Comparison of ENCODE assay signal across 11 mouse cellular contexts in genomic region chr3:87560156-87560555, GRCm38 (mm10). TPM values are rescaled to one million over a fixed set of nuclear protein-coding genes. Genes with fewer than 3 reads are reported as not detected.
A peak's percentile ranks its signal among the peaks of the same experiment; 100 is the strongest.
DNase-seq lines count a peak whose midpoint lies in the region; ATAC-seq and TF ChIP-seq lines count a peak whose summit lies in the region.
"Had no signal": no experiment of that assay in that cellular context is flagged by ENCODE, and none has a peak within 500 bp of the region (broad histone marks: within the 10 kb centered on the region; RNA-seq: fewer than 3 reads in every experiment).

No protein-coding gene starts in this region.

- no peaks in the 10 kb centered on the region for H3K27me3 ChIP-seq in liver, adult 2 months (ENCODE audit: control insufficient read depth, insufficient read depth, low read length)
- no peaks in the 10 kb centered on the region for H3K27me3 ChIP-seq in splenic B cell, adult 2 months (ENCODE audit: control insufficient read depth, insufficient read depth, low read length, poor library complexity, severe bottlenecking)
- H3K27me3 ChIP-seq: embryonic facial prominence, embryonic 12.5 days; lung, embryonic 15.5 days had no signal

- no peak for TF ChIP-seq POLR2A in liver, adult 2 months (IDR thresholded peaks at IDR 0.05; ENCODE audit: extremely low read depth, insufficient read depth, low read length)

- no peaks in the 10 kb centered on the region for H3K36me3 ChIP-seq in liver, adult 2 months (ENCODE audit: control insufficient read depth, insufficient read depth, low read length)
- H3K36me3 ChIP-seq in splenic B cell, adult 2 months (ENCODE audit: control insufficient read depth, insufficient read depth, low read length, poor library complexity, severe bottlenecking), result no peaks in the 10 kb centered on the region
- H3K36me3 ChIP-seq: embryonic facial prominence, embryonic 12.5 days; lung, embryonic 15.5 days had no signal

- no peak overlapping the region for H3K9ac ChIP-seq in liver, adult 2 months (ENCODE audit: low read depth, low read length)
- H3K9ac ChIP-seq: embryonic facial prominence, embryonic 12.5 days; lung, embryonic 15.5 days had no signal

- no peak overlapping the region for H3K27ac ChIP-seq in gastrocnemius, adult 2 months
- no peak overlapping the region for H3K27ac ChIP-seq in liver, adult 2 months (replicated peaks; ENCODE audit: insufficient read depth, low read depth, low read length)
- H3K27ac ChIP-seq: embryonic facial prominence, embryonic 12.5 days; lung, embryonic 15.5 days had no signal

- intact Hi-C loops in gastrocnemius, adult 2 months (cut with DNase I), result loop anchor here (5.0 kb wide), 1 partner anchor 33 kb away; the partner anchor contains the start of gene Etv3

- H3K4me3 ChIP-seq in gastrocnemius, adult 2 months, result no peak overlapping the region
- H3K4me3 ChIP-seq in liver, adult 2 months (ENCODE audit: insufficient read depth, low read depth, low read length), result no peak overlapping the region
- H3K4me3 ChIP-seq: embryonic facial prominence, embryonic 12.5 days; lung, embryonic 15.5 days had no signal

- DNase-seq in gastrocnemius, adult 2 months, result no peak
- no peak for DNase-seq in gastrocnemius, postnatal 25 days
- DNase-seq in liver, adult 2 months (ENCODE audit: extremely low read depth, low read depth, low spot score), result no peak
- DNase-seq in liver, result no peak
- peak; percentile 29 for DNase-seq in thymus, postnatal 4 days
- no peak for DNase-seq in thymus, adult 18-20 months
- DNase-seq in splenic B cell, adult 2 months (ENCODE audit: low read depth, low spot score), result peak; percentile 46

- ATAC-seq in megakaryocyte, adult 5-6 weeks (ENCODE audit: poor library complexity, severe bottlenecking), result no peak
- ATAC-seq: forebrain, embryonic 16.5 days had no signal

- H3K4me1 ChIP-seq in liver, adult 2 months (ENCODE audit: control insufficient read depth, insufficient read depth, low read length), result 0 out of 2 replicates have a peak, but pooled peaks cover 1% of the 10 kb centered on the region
- H3K4me1 ChIP-seq: embryonic facial prominence, embryonic 12.5 days; lung, embryonic 15.5 days had no signal

- no peaks in the 10 kb centered on the region for H3K79me2 ChIP-seq in liver, adult 2 months (ENCODE audit: control insufficient read depth, insufficient read depth, low read length)

- TF ChIP-seq CTCF in gastrocnemius, adult 2 months (IDR thresholded peaks at IDR 0.05), result peak; percentile 23; the same call in 1 of the 2 replicates
- TF ChIP-seq CTCF in liver, adult 2 months (IDR thresholded peaks at IDR 0.05; ENCODE audit: low read depth, low read length), result peak; percentile 72

- 61% methylated on average over 3 of the region's 3 CpGs for WGBS in liver, adult 2 months

RNA-seq across cellular contexts. Expression of gene Etv3, which starts 34.9 kb away (rescaled TPM):
- total RNA-seq in gastrocnemius, adult 2 months (2021), result 10 to 100 TPM in 1 of 2 experiments, 1 to 10 TPM in 1; 9.5 to 10.6 TPM
- total RNA-seq in gastrocnemius, postnatal 25 days (2021), result 1 to 10 TPM; 8.3 to 8.7 TPM
- total RNA-seq in liver, adult 2 months (2014; rRNA removed), result 7.0 and 7.9 TPM in 2 replicates
- 4.4 and 5.3 TPM in 2 replicates for polyA plus RNA-seq in liver, adult 2 months (2012; rRNA removed)
- 12.9 and 13.8 TPM in 2 replicates for total RNA-seq in megakaryocyte, adult 5-6 weeks (2015)
- total RNA-seq in megakaryocyte, adult 5-6 weeks (2017), result 14.6 and 16.7 TPM in 2 replicates

RNA-seq across cellular contexts. Expression of gene Arhgef11, which starts 57.2 kb away (rescaled TPM):
- total RNA-seq in gastrocnemius, adult 2 months (2021), result 10 to 100 TPM; 16.5 to 17.3 TPM
- 10 to 100 TPM; 14.8 to 17.2 TPM for total RNA-seq in gastrocnemius, postnatal 25 days (2021)
- total RNA-seq in liver, adult 2 months (2014; rRNA removed), result 12.6 and 16.2 TPM in 2 replicates
- polyA plus RNA-seq in liver, adult 2 months (2012; rRNA removed), result 15.5 and 16.4 TPM in 2 replicates
- 18.9 and 20.3 TPM in 2 replicates for total RNA-seq in megakaryocyte, adult 5-6 weeks (2015)
- total RNA-seq in megakaryocyte, adult 5-6 weeks (2017), result 14.1 and 19.8 TPM in 2 replicates

Comparison
In these comparisons a context has a peak if more than half of its experiments do, and no peak if none do; other contexts are left out.
1. DNase-seq: peak in thymus, postnatal 4 days (single experiment) and splenic B cell, adult 2 months (single experiment); none in gastrocnemius, adult 2 months (single experiment), gastrocnemius, postnatal 25 days (single experiment), liver, adult 2 months (single experiment), liver (single experiment) and thymus, adult 18-20 months (0 of 2).